Mouse (Mus musculus) megakaryocyte, embryonic 14.5 days (primary cell): ENCODE results near the gene Mpp2.

ENCODE experiments used
- FLI1 ChIP-seq: IDR thresholded peaks from 2 replicates; pipeline ENCODE4 v1.6.1; 2012; ENCODE audit warnings: low read length, inconsistent platforms, mixed read lengths
- GATA1 ChIP-seq: IDR thresholded peaks from 3 replicates; pipeline ENCODE4 v1.6.1; 2012; ENCODE audit warnings: mixed read lengths, low read length, inconsistent platforms, borderline replicate concordance

- no peak for TF ChIP-seq GATA1
- no peak for TF ChIP-seq FLI1
Measured at GRCm38 (mm10) chr11:102073722-102074121, 14.6 kb downstream of the Mpp2 start.
